Mouse (Mus musculus) adrenal gland, postnatal 14 days (tissue): ENCODE results near the gene Gm45213. TPM values are rescaled to one million over a fixed set of nuclear protein-coding genes. Genes with fewer than 3 reads are reported as not detected.

Source experiments
- DNase-seq: peaks from one replicate; pipeline ENCODE4 v3.0.0; 2021; ENCODE audit warnings: mixed read lengths
- total RNA-seq: library from RNA; stranded (reverse); gene quantifications from 2 replicates; pipeline ENCODE4 v1.2.3, GENCODE M21; 2021

The Gm45213 gene
- total RNA-seq, 1 experiment from 2014 or later = not detected

DNA sequence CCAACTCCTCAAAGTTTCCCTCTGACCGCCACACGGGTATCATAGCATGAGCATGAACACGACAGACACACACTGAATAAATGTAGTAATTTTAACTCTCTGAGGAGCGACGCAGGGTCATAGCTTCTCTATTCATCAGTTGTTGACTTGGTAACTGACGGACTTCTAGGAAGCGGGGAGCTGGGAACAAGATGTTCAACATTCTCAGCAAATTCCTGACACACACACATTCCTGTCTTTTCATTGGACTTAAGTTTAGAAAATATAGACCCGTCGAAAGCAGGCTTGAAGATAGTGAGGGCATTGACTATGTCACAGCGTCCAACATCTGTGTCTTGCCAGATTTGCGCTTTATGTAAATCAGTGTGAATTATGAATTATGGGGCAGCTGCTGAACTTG lies 63.8 kb downstream of the Gm45213 start:
- no peak for DNase-seq

DNA sequence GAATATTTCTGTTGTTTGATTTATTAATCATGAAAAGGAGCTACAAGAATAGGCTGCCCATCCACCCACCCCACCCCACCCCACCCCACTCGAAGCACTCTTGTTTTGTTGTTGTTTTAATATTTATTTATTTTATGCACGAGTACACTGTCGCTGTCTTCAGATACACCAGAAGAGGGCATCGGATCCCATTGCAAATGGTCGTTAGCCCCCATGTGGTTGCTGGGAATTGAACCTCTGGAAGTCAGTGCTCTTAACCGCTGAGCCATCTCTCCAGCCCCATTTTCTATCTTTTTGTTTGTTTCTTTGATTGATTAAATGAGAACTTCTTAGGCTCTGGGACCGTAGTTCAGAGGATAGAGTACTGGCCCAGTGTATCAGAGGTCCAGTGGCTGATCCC lies 64.5 kb downstream of the Gm45213 start:
- peak; percentile 33 for DNase-seq

DNA sequence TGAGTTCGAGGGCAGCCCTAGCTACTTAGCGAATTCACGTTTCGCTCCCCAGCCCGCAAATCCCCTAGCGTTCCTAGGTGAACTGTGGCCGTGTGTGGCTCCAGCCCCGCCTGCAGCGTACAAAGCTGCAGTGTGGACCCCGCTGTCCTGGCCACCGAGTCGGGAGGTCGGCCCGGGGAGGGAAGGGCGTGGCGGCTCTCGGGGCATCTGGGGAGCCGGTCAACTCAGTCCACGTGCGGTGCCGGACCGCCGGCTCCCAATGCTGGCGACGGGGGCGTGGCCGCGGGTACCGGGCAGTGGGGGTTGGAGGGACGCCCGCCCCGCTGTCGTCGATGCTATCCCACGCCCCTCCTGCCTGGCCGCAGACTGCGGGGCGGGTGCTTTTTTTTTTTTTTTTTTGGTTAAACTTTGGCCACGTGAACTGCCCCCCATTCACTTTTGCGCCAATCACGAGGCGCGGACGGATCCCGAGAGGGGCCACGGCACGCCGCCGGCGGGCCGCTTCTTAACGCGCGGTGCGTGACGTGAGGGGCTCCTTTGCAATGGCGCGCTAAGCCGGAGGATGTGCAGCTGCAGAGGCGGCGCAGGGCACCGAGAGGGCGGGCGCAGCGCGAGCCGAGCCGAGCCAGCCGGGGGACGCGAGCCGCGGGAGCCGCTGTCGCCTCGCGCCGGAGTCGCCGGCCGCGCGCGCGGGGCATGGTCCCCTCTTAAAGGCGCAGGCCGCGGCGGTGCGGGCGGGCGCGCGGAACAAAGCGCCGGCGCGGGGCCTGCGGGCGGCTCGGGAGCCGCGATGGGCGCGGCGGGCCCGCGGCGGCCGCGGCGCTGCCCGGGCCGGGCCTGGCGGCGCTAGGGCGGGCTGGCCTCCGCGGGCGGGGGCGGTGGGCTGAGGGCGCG lies 65.8 kb downstream of the Gm45213 start, which contains the start of gene Chsy1:
Gene Chsy1 (plus strand): TSS at position 555 of the 894 bp plus-strand sequence.
- peak; percentile 94 for DNase-seq

DNA sequence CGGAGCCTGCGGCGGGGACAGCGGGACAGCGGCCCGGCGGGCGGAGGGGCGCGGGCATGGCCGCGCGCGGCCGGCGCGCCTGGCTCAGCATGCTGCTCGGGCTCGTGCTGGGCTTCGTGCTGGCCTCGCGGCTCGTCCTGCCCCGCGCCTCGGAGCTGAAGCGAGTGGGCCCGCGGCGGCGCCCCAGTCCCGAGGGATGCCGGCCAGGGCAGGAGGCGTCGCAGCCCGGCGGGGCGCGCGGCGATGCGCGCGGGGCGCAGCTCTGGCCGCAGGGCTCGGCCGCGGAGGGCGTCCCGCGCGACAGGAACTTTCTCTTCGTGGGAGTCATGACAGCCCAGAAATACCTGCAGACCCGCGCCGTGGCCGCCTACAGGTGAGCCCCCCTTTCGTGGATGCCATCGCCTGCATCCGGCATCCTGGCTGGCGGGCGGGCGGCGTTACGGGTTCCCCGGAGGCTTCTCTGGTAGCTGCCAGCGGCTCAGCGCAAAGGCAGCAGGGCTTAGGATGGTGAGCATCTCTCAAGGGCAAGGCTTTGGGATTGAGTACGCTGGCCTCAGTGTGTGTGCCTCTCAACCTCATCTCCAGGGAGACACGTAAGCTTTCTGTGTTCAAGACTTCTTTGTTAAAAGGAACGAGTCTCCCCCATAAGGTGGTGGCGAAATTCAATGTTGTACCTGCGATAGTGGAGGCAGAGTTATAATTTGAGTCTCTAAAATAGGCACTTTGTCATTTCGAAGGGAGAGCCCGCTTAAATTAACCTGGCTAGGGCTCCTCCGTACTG lies 66.6 kb downstream of the Gm45213 start:
- peak; percentile 64 for DNase-seq

DNA sequence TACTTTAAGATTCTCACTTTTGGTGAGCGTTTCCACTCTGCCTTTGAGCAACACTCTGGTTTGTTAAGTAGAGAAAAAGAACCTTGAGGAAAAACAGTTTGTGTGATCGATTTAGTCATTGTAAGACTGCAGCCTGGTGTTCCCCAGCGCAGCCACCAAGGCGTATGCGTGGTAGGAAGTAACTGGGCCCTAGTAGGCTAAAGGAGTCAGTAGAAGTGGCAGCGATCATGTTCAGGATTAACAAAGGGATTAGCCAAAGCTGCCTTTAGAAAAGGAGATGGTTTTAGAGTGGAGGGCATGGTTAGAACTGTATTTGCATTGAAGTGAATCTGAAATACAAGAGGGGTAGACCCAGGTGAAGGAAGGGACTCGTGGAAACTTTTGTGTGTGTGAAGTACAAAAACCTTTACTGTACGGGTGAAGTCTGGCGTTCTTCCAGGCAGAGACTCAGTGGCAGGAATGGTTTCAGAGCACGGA lies 67.3 kb downstream of the Gm45213 start:
- no peak for DNase-seq

DNA sequence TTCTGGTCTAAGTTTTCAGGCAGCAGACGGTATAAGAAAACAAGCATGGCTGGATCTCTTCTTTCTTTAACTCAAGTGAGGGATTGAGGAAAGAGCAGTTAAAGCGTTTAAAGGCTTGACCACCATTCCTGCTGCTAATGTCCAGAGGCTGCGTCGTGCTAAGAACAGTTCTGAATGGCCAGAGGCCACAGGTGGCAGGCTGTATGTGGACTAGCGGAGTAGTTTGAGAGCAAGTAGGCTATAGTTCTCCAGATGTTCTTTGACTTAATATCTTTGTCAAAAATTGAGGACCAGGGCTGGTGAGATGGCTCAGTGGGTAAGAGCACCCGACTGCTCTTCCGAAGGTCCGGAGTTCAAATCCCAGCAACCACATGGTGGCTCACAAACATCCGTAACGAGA lies 67.8 kb downstream of the Gm45213 start:
- no peak for DNase-seq

Other genes with a start within 250 kb of the Gm45213 start
- gene Pcsk6, start 181.9 kb upstream of the Gm45213 start, total RNA-seq = 32.1 and 32.7 TPM in 2 replicates
- gene Snrpa1, start 15.4 kb downstream of the Gm45213 start, total RNA-seq = 36.2 and 41.7 TPM in 2 replicates
- 81.4 and 90.2 TPM in 2 replicates for gene Selenos, start 36.0 kb downstream of the Gm45213 start, total RNA-seq
- 18.0 and 18.9 TPM in 2 replicates for gene Chsy1, start 65.9 kb downstream of the Gm45213 start, total RNA-seq